Mouse (Mus musculus) thymus, postnatal 14 days (tissue): ENCODE data around the gene Rchy1.
"Not testable (repeated sequence)": the region's sequence is repeated elsewhere in the genome, so short reads cannot be mapped to it uniquely, and the experiment has no call there.

Experiments
- DNase-seq: peaks from one replicate; pipeline ENCODE4 v3.0.0; 2021

Rchy1 gene

DNA sequence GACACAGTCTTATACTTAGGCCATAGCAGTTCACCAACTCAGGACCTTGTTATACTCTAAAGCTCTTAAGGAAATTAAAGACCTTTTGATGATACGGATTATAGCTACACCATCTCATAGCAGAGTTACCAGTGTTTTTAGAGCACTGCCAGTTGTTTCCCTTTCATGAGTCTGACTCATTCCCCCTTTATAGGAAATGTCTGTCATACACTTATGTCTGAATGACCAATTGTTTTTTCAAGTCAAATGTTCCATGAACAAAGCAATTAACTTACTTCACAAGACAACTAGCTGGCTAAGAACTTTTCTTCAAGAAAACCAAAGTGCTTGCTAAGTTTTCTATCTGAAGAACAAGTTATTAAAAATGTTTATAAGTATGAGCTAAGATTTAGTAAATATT is 2.9 kb downstream of the Rchy1 start:
- no peak for DNase-seq

DNA sequence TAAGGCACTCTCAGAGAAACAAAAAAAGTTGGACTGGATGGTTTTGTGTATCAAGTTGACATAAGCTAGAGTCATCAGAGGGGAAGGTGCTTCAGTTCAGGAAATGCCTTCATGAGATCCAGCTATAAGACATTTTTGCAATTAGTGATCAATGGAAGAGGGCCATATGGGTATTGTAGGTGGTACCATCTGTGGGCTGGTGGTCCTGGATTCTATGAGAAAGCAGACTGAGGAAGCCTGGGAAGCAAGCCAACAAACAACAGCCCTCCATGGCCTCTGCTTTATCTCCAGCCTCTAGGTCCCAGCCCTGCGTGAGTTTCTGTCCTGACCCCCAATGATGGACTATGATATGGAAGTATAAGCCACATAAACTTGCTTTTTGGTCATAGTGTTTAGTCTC is 3.8 kb downstream of the Rchy1 start:
- no peak for DNase-seq

- no peak for DNase-seq
Measured at GRCm38 (mm10) chr5:91956991-91957760, 5.7 kb downstream of the Rchy1 start.

GRCm38 (mm10) chr5:91951404-91951803 is 11.5 kb downstream of the Rchy1 start:
- DNase-seq = no peak

DNA sequence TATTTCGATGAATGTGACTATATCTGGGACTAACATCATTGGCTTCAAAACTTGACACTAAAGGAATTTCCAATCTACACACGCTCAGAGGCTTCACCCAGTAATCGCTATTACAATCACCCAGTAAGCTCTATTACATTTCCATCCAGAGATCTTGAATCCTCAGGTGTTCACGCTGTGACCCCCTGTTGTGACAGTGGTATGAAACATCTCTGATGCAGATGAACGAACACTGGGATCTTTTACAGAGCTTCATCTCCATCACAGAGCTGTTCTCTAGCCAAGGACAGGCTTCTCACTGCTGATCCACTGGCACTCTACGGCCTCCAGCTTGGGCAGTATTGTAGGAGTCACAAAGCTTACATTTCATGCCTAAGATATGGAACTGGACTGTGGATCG is 13.4 kb downstream of the Rchy1 start:
- DNase-seq = no peak

DNA sequence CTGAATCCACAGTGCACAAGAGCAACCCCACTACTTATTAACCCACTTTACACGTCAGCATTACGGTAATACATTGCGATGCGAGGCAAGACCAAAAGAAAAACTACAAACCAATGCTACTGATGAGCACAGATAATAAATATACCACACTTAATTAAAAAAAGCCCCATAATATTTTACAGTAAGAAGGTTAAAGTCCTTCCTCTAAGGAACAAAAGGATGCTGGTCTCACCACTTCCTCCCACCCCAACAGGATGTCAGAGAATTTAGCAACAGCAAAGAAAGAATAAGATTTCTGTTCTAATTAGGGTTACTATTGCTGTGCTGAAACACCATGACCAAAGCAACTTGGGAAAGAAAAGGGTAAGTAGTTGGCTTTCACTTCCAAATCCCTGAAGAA is 15.9 kb downstream of the Rchy1 start:
- no peak for DNase-seq

GRCm38 (mm10) chr5:91945609-91946008 is 17.3 kb downstream of the Rchy1 start:
- DNase-seq = not testable (repeated sequence)

DNA sequence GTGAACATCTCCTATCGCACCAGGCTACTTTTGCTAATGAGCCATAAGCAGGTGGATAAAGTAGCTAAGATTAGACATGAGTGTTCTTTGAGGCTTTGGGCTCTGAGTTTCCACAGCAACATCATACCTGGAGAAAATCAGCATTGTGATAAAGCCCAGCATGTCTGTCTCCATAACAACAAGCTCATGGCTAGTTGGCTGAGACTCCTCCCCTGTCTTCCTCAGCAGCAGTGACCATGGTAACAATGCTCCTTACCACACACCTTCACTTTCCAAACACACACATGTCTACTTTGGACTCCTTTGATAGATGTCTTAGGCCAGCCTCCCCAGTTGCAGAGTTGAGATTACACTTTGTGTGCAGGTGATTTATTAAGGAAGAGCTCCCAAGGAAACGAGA is 49.6 kb downstream of the Rchy1 start:
- no peak for DNase-seq

GRCm38 (mm10) chr5:91911384-91912106 is 51.3 kb downstream of the Rchy1 start:
- no peak for DNase-seq

DNA sequence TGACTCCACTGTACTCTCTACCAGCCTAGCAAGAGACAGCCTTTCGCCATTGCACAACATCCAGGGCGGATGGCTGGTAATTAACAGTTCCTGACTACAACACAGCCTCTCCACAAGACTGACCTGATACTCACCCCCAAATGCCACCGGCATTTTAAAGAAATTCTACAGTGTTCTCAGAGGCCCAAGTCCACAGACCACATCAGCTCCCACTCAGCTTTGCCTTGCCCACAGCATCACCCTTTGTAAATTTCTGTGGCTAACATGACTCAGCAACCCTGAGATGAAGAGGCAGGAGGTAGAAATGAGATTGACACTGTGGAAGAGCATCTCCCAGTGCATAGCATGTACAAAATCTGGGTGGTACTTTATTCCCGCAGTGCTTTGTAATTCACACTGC is 52.3 kb downstream of the Rchy1 start:
- no peak for DNase-seq

DNA sequence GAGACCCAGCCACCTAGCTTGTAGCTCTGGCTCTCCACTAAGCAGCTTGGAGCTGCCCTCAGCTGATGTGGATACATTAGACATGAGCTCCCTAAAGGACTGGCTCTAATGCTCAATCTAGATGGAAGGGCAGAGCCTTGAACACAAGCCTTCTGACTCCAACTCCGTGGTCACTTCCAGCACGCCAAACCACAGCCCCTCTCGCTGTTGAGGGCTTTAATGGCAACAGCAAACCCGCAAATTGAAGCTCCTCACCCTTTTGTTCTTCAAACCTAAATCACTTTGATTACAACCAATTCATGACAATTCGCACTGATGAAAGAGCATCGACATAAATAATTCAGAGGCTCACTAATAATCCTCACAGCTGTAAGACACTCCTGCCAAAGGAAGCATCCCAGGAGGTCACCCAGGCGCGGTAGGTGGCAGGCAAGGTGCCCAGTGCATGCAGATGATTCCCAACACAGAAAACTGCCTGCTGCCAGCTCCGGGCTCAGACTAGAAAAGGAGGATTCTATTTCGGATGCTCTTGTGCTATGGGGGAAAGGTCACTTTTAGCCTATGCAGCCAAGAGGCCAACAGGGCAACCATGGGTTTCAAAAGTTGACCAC is 53.8 kb downstream of the Rchy1 start:
- no peak for DNase-seq
